Mouse (Mus musculus): ENCODE data around the gene Chrna4.

DNA sequence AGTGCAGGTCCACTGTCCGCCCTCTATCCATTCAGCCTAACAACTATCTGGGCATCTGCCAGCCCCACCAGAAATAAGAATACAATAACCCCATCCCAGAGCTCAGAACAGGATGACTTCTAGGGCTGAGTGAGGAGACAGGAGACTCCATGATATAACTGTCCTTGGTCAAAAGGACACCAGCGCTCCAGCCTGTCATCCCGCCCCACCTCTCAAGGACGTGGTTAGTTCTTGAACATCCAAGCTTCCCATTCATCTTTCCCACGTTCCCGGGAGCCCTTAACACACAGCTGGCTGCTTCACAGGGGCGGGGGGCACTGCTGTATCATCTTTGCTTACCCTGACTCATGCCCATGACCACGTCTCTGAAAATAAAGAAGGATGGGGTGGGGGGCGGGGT, 5.6 kb upstream of the Chrna4 start:
- TF ChIP-seq CTCF (IDR thresholded peaks at IDR 0.05; ENCODE audit: control insufficient read depth, insufficient read depth, insufficient replicate concordance, low read depth, low read length) (no peak), POLR2A (IDR thresholded peaks at IDR 0.05; ENCODE audit: control insufficient read depth, low read depth, low read length) (no peak)

Data from testis, adult 2 months (tissue).